Mouse (Mus musculus): ENCODE measurements around the gene Gm40193. TPM values are rescaled to one million over a fixed set of nuclear protein-coding genes. Genes with fewer than 3 reads are reported as not detected.
"Not testable (repeated sequence)": the region's sequence is repeated elsewhere in the genome, so short reads cannot be mapped to it uniquely, and the experiment has no call there.

Gene Gm40193
- not detected in 2 replicates for polyA plus RNA-seq (2011; ENCODE audit: insufficient read length, low read depth, missing spikeins)

DNA sequence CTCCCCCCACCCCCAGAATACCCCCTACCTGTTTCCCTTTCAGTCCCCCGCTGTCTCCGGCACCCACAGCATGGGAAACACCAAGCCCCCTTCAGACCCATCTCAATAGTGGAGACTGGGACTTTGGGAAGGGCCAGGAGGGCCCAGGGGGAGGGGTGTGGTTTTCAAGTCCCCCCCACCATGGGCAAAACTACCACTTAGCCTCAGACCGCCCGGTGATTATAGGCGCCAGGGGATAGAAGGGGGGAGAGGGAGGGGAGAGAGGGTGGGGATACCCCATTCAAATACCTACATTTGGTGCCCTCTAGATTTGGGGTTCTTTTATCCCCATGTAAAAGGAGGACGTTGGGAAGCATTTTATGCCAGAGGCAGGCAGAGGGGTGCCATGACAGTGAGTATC lies at the start of gene Gm40193:
Gene Gm40193, minus strand, starts transcription at position 101 of the 400 bp plus-strand sequence.
- Histone ChIP-seq H3K27ac (ENCODE audit: insufficient read depth, low read length) (no peak within 1 kb of the TSS), H3K4me3 (ENCODE audit: insufficient read depth, low read length) (no peak within 1 kb of the TSS), H3K4me1 (ENCODE audit: control insufficient read depth, insufficient read depth, low read length) (no peaks in the 10 kb centered on the region)
- no peak for TF ChIP-seq POLR2A (IDR thresholded peaks at IDR 0.05; ENCODE audit: low read depth, low read length)
- no peak for TF ChIP-seq CTCF (IDR thresholded peaks at IDR 0.05; ENCODE audit: borderline replicate concordance, insufficient read depth, low read length)

DNA sequence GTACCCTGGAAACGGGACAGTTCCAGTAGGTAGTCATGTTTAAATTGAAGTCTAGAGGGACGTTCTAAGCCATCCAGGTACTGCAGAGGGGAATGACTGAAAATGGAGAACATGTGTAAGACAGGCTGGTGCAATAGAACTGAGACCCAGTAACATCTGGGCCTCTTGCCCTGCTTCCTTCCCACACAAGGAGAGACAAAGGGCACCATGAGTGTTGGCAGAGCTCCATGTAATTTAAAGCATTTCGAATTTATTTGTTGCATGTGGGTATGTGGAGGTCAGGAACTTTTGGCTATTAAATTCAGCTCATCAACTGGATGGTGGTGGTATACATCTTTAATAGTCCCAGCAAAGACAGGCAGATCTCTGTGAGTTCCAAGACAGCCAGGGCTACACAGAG lies 49.5 kb upstream of the Gm40193 start:
- TF ChIP-seq POLR2A (IDR thresholded peaks at IDR 0.05; ENCODE audit: low read depth, low read length) (no peak), CTCF (IDR thresholded peaks at IDR 0.05; ENCODE audit: borderline replicate concordance, insufficient read depth, low read length) (no peak)
- H3K4me3 ChIP-seq (ENCODE audit: insufficient read depth, low read length): no peak overlapping the region
- peaks cover 49% of the 10 kb centered on the region for H3K4me1 ChIP-seq (ENCODE audit: control insufficient read depth, insufficient read depth, low read length)
- no peak overlapping the region for H3K27ac ChIP-seq (ENCODE audit: insufficient read depth, low read length)

DNA sequence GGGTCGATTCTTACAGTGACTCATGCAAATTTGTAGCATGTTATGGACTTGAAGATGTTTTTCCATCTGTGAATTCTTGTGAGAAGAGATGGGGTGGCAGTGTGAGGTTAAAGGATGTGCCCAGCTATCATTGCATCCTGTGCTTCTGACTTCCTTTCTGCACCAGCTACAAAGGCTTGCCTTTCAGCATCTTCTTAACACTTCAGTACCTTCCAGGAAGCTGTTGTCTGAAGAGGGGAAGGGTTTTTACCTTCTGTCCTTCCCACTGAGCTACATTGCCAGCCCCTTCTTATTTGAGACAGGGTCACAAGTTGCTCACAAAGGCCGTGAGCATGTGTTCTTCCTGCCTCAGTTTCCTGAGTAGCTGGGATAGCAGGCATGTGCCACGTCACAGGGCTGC lies 48.2 kb upstream of the Gm40193 start:
- no peak overlapping the region for H3K4me3 ChIP-seq (ENCODE audit: insufficient read depth, low read length)
- H3K4me1 ChIP-seq (ENCODE audit: control insufficient read depth, insufficient read depth, low read length): peaks cover 45% of the 10 kb centered on the region
- no peak for TF ChIP-seq POLR2A (IDR thresholded peaks at IDR 0.05; ENCODE audit: low read depth, low read length)
- no peak for TF ChIP-seq CTCF (IDR thresholded peaks at IDR 0.05; ENCODE audit: borderline replicate concordance, insufficient read depth, low read length)
- peak overlapping the region; percentile 30 for H3K27ac ChIP-seq (ENCODE audit: insufficient read depth, low read length)

- Histone ChIP-seq H3K27ac (ENCODE audit: insufficient read depth, low read length) (peak overlapping the region; percentile 46; the same call in 1 of the 2 replicates), H3K4me1 (ENCODE audit: control insufficient read depth, insufficient read depth, low read length) (peaks cover 42% of the 10 kb centered on the region), H3K4me3 (ENCODE audit: insufficient read depth, low read length) (no peak overlapping the region)
- TF ChIP-seq POLR2A (IDR thresholded peaks at IDR 0.05; ENCODE audit: low read depth, low read length): no peak
- no peak for TF ChIP-seq CTCF (IDR thresholded peaks at IDR 0.05; ENCODE audit: borderline replicate concordance, insufficient read depth, low read length)
Measured at GRCm38 (mm10) chr11:70580358-70580720, 47.6 kb upstream of the Gm40193 start.

DNA sequence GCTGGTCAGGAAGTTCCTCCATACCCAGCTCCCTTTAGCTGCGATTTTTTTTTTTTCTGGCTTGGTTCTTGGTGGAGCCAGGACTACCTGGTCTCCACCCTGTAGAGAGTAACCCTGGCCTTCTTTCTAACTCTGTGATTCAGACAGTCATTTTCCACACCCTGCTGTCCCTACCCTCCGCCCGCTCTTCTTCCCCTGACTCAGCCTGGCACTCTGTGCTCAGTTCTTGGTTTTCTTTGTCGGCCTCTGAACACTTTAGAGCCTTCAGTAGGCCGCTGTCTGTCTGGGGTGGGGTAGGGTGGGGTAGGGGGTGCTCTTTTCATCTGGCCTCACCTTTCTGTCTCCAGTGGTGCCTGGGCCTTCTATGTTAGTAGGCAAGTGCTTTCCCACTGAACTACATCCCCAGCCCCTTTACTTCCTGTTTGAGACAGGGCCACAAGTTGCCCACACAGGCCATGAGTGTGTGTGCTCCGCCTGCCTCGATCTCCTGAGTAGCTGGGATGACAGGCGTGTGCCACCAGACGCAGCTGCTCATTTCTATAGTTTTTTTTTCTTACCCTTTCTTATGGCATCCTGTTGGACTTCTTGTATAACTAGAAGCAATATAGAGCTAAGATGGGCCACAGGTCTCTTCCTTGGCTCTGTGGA lies 47.1 kb upstream of the Gm40193 start:
- TF ChIP-seq CTCF (IDR thresholded peaks at IDR 0.05; ENCODE audit: borderline replicate concordance, insufficient read depth, low read length) (no peak), POLR2A (IDR thresholded peaks at IDR 0.05; ENCODE audit: low read depth, low read length) (no peak)
- peaks cover 39% of the 10 kb centered on the region for H3K4me1 ChIP-seq (ENCODE audit: control insufficient read depth, insufficient read depth, low read length)
- H3K27ac ChIP-seq (ENCODE audit: insufficient read depth, low read length): peak overlapping the region; percentile 46; the same call in 1 of the 2 replicates

GRCm38 (mm10) chr11:70578962-70579361 lies 46.2 kb upstream of the Gm40193 start:
- Histone ChIP-seq H3K4me3 (ENCODE audit: insufficient read depth, low read length) (no peak overlapping the region), H3K27ac (ENCODE audit: insufficient read depth, low read length) (no peak overlapping the region), H3K4me1 (ENCODE audit: control insufficient read depth, insufficient read depth, low read length) (peaks cover 39% of the 10 kb centered on the region)
- TF ChIP-seq CTCF (IDR thresholded peaks at IDR 0.05; ENCODE audit: borderline replicate concordance, insufficient read depth, low read length) (no peak), POLR2A (IDR thresholded peaks at IDR 0.05; ENCODE audit: low read depth, low read length) (no peak)

More for the DNA sequence above, 47.1 kb upstream of the Gm40193 start:
- no peak overlapping the region for H3K4me3 ChIP-seq (ENCODE audit: insufficient read depth, low read length)

DNA sequence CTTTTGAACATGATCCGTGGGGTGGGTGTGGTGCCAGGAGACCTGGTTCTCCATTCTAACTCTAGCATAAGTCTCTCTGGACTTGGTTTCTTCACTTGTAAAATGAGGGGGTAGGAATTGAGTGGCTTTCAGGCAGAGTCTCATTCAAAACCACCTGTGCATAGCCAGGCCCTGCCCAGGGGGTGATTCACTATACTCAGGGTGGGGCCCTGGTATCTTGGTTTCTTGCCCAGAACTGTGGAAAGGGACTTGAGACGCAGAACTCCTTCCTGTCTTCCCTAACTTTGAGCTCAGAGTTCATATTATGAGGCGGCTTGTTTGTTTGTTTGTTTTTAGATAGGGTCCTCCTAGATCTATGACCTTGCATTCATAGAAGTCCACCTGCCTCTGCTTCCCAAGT lies 44.5 kb upstream of the Gm40193 start:
- H3K27ac ChIP-seq (ENCODE audit: insufficient read depth, low read length): no peak overlapping the region
- H3K4me3 ChIP-seq (ENCODE audit: insufficient read depth, low read length): no peak overlapping the region
- TF ChIP-seq POLR2A (IDR thresholded peaks at IDR 0.05; ENCODE audit: low read depth, low read length) (no peak), CTCF (IDR thresholded peaks at IDR 0.05; ENCODE audit: borderline replicate concordance, insufficient read depth, low read length) (no peak)
- H3K4me1 ChIP-seq (ENCODE audit: control insufficient read depth, insufficient read depth, low read length): peaks cover 46% of the 10 kb centered on the region

- peaks cover 33% of the 10 kb centered on the region for H3K4me1 ChIP-seq (ENCODE audit: control insufficient read depth, insufficient read depth, low read length)
- peak overlapping the region; percentile 75 for H3K27ac ChIP-seq (ENCODE audit: insufficient read depth, low read length)
- no peak for TF ChIP-seq CTCF (IDR thresholded peaks at IDR 0.05; ENCODE audit: borderline replicate concordance, insufficient read depth, low read length)
- no peak for TF ChIP-seq POLR2A (IDR thresholded peaks at IDR 0.05; ENCODE audit: low read depth, low read length)
Measured at GRCm38 (mm10) chr11:70573872-70574271, 41.1 kb upstream of the Gm40193 start.

GRCm38 (mm10) chr11:70572348-70572902 lies 39.7 kb upstream of the Gm40193 start:
- no peak overlapping the region for H3K4me3 ChIP-seq (ENCODE audit: insufficient read depth, low read length)
- peak overlapping the region; percentile 20; the same call in 1 of the 2 replicates for H3K27ac ChIP-seq (ENCODE audit: insufficient read depth, low read length)
- TF ChIP-seq POLR2A (IDR thresholded peaks at IDR 0.05; ENCODE audit: low read depth, low read length) (no peak), CTCF (IDR thresholded peaks at IDR 0.05; ENCODE audit: borderline replicate concordance, insufficient read depth, low read length) (no peak)
- H3K4me1 ChIP-seq (ENCODE audit: control insufficient read depth, insufficient read depth, low read length): peaks cover 25% of the 10 kb centered on the region

More at GRCm38 (mm10) chr11:70573872-70574271, 41.1 kb upstream of the Gm40193 start:
- no peak overlapping the region for H3K4me3 ChIP-seq (ENCODE audit: insufficient read depth, low read length)

GRCm38 (mm10) chr11:70571641-70572040 lies 38.9 kb upstream of the Gm40193 start:
- Histone ChIP-seq H3K4me1 (ENCODE audit: control insufficient read depth, insufficient read depth, low read length) (peaks cover 18% of the 10 kb centered on the region), H3K4me3 (ENCODE audit: insufficient read depth, low read length) (no peak overlapping the region), H3K27ac (ENCODE audit: insufficient read depth, low read length) (no peak overlapping the region; the same call in 1 of the 2 replicates)
- TF ChIP-seq POLR2A (IDR thresholded peaks at IDR 0.05; ENCODE audit: low read depth, low read length) (no peak), CTCF (IDR thresholded peaks at IDR 0.05; ENCODE audit: borderline replicate concordance, insufficient read depth, low read length) (no peak)

DNA sequence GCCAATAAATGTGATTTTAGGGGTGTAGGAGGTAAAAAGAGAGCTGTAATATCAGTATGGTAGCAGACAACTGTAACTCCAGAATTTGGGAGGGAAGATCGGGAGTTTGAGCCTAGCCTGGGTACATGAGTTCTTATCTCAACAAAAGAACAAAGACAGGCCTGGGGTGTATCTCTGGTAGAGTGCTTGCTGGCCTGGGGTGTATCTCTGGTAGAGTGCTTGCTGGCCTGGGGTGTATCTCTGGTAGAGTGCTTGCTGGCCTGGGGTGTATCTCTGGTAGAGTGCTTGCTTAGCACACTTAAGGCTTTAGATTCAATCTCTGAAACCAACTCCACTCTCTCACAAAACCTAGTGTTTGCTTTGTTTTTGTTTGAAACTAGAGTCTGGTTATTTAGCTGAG lies 37.9 kb upstream of the Gm40193 start:
- H3K27ac ChIP-seq (ENCODE audit: insufficient read depth, low read length); H3K4me3 ChIP-seq (ENCODE audit: insufficient read depth, low read length): not testable (repeated sequence)
- H3K4me1 ChIP-seq (ENCODE audit: control insufficient read depth, insufficient read depth, low read length): peaks cover 16% of the 10 kb centered on the region
